Mouse (Mus musculus) limb, embryonic 14.5 days (tissue): Measurements from ENCODE around the gene Hoxa1. TPM values are rescaled to one million over a fixed set of nuclear protein-coding genes. Genes with fewer than 3 reads are reported as not detected.

Source experiments
- ATAC-seq: fragments of 200-750 bp; cut with Nextera tagmentation; 2 replicates; pipeline ENCODE4 v1.8.0; 2017; ENCODE audit warnings: low read depth, moderate number of reproducible peaks, moderate TSS enrichment; ENCODE audit not compliant: low FRiP score
- DNase-seq: peaks from one replicate; pipeline ENCODE4 v3.0.0-alpha.2; 2015; ENCODE audit warnings: low spot score
- H3K27ac ChIP-seq: fragments of 300-500 bp; sonication (generic); replicated peaks from 2 replicates; pipeline ENCODE4 v1.5.1; 2014; ENCODE audit warnings: low read depth, mild to moderate bottlenecking, low read length, moderate library complexity, mixed read lengths
- H3K27me3 ChIP-seq: fragments of 300-500 bp; sonication (generic); 2 replicates; pipeline ENCODE4 v1.6.1; 2014; ENCODE audit warnings: low read length, mixed read lengths; ENCODE audit not compliant: control insufficient read depth, insufficient read depth
- H3K36me3 ChIP-seq: fragments of 300-500 bp; sonication (generic); 2 replicates; pipeline ENCODE4 v1.6.1; 2014; ENCODE audit warnings: mild to moderate bottlenecking, low read length, moderate library complexity, mixed read lengths; ENCODE audit not compliant: control insufficient read depth, insufficient read depth
- H3K4me1 ChIP-seq: fragments of 300-500 bp; sonication (generic); 2 replicates; pipeline ENCODE4 v1.6.1; 2014; ENCODE audit warnings: antibody characterized with exemption, low read length, mixed read lengths; ENCODE audit not compliant: control insufficient read depth, insufficient read depth
- H3K4me2 ChIP-seq: fragments of 300-500 bp; sonication (generic); replicated peaks from 2 replicates; pipeline ENCODE4 v1.6.1; 2014; ENCODE audit warnings: low read depth, mild to moderate bottlenecking, low read length, moderate library complexity; ENCODE audit not compliant: severe bottlenecking
- H3K4me3 ChIP-seq: fragments of 300-500 bp; sonication (generic); replicated peaks from 2 replicates; pipeline ENCODE4 v1.5.1; 2014; ENCODE audit warnings: low read length
- H3K9ac ChIP-seq: fragments of 300-500 bp; sonication (generic); 2 replicates; pipeline ENCODE4 v1.6.1; 2014; ENCODE audit warnings: mild to moderate bottlenecking, low read depth, low read length, moderate library complexity; ENCODE audit not compliant: severe bottlenecking
- H3K9me3 ChIP-seq: fragments of 300-500 bp; sonication (generic); 2 replicates; pipeline ENCODE4 v1.6.1; 2016; ENCODE audit warnings: low read length; ENCODE audit not compliant: control insufficient read depth
- POLR2A ChIP-seq: fragments of 200-500 bp; IDR thresholded peaks from 2 replicates; pipeline ENCODE4 v1.8.0; 2012; ENCODE audit warnings: inconsistent platforms, mild to moderate bottlenecking, moderate library complexity, borderline replicate concordance; ENCODE audit not compliant: insufficient read depth, insufficient read length; ENCODE audit errors: extremely low read depth
- WGBS: fragments of 180-500 bp; shearing (Covaris S2); extraction: QIAGEN DNeasy Blood & Tissue Kit; methylation state at CpG from one replicate; pipeline ENCODE4 v1.1.7; 2014; 5-methylcytosine and 5-hydroxymethylcytosine counted together
- polyA plus RNA-seq, 2 experiments: library from polyadenylated mRNA; depleted of rRNA in 1 of 2; stranded (reverse) in 1 of 2; unstranded in 1 of 2; fragments of >200 nt; fragmentation: Nextera tagmentation in 1 of 2; extraction: Ambion mirVana in 1 of 2; gene quantifications; 2 replicates each; pipeline versions ENCODE4 v1.2.1 to v1.2.3; 2012 to 2014

Hoxa1 gene
- polyA plus RNA-seq, 2 experiments: 1.6 to 1.7 TPM

DNA sequence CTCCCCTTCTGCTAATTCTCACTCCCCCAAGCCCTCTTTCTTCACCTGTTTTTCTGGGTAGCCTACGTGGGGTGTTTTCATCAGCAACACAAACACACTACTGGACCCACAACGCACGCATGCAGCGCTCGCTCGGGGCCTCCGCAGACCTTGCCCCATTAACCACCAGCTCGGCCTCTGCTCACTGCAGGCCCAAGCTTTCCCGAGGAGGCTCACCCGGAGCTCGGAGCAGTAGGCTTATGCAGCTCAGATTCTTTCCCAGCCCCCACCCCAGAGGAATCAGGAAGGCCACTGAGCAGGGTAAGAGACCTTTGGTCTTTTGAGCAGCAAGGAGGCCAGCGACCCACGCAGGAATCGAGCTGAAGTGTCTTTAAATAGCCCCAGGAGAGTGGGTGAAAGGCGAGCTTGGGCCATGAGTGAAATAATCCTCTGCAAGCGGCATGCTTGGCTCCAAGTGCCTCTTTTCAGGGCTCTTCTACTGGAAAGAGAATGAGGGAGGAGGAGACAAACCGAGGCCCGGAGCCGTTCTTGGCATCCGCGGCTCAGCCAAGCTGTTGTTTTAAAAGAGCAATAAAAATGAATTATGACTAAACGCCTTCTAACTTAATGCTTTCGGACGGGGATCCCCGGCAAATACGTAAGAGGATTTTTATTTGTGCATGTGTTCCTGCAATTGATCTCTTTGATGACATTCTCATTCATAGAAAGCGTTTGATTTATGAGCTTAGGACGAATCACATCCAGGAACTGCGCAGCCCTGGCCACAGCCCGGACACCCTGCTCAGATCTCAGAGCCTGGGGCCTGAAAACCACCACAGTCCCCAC, 2.6 kb upstream of the Hoxa1 start:
- whole genome bisulfite sequencing: 5% methylated on average over 30 of the region's 30 CpGs
- Histone ChIP-seq H3K4me1 (peaks cover 35% of the 10 kb centered on the region), H3K36me3 (no peaks in the 10 kb centered on the region), H3K9me3 (no peaks in the 10 kb centered on the region), H3K4me2 (peak overlapping the region; percentile 35), H3K9ac (no peak overlapping the region), H3K27me3 (peaks cover 87% of the 10 kb centered on the region), H3K27ac (no peak overlapping the region), H3K4me3 (peak overlapping the region; percentile 17)
- no peak for TF ChIP-seq POLR2A
- peak; percentile 12; the same call in 1 of the 2 replicates for ATAC-seq
- peak; percentile 77 for DNase-seq

- H3K27ac ChIP-seq: no peak overlapping the region
- H3K4me1 ChIP-seq: peaks cover 33% of the 10 kb centered on the region
- DNase-seq (no peak), ATAC-seq (no peak)
- no peaks in the 10 kb centered on the region for H3K36me3 ChIP-seq
- H3K9me3 ChIP-seq: no peaks in the 10 kb centered on the region
- no peak overlapping the region for H3K4me3 ChIP-seq
- TF ChIP-seq POLR2A: no peak
- H3K4me2 ChIP-seq: peak overlapping the region; percentile 35
- H3K9ac ChIP-seq: no peak overlapping the region
- peaks cover 87% of the 10 kb centered on the region for H3K27me3 ChIP-seq
- 12% methylated on average over 6 of the region's 9 CpGs for whole genome bisulfite sequencing
Measured at GRCm38 (mm10) chr6:52159979-52160378, 1.9 kb upstream of the Hoxa1 start.

- Histone ChIP-seq H3K27ac (peak overlapping the region; percentile 43; the same call in 1 of the 2 replicates), H3K36me3 (no peaks in the 10 kb centered on the region), H3K4me1 (peaks cover 27% of the 10 kb centered on the region), H3K9me3 (no peaks in the 10 kb centered on the region), H3K27me3 (peaks cover 89% of the 10 kb centered on the region), H3K4me3 (peak overlapping the region; percentile 76), H3K4me2 (peak overlapping the region; percentile 99), H3K9ac (peak overlapping the region; percentile 53; the same call in 1 of the 2 replicates)
- ATAC-seq (no peak), DNase-seq (no peak)
- TF ChIP-seq POLR2A: no peak
- WGBS: 12% methylated on average over 12 of the region's 12 CpGs
Measured at GRCm38 (mm10) chr6:52159164-52159761, 1.1 kb upstream of the Hoxa1 start.

- Histone ChIP-seq H3K4me3 (peak overlapping the region; percentile 76), H3K4me2 (peak overlapping the region; percentile 99), H3K4me1 (peaks cover 23% of the 10 kb centered on the region), H3K9me3 (no peaks in the 10 kb centered on the region), H3K36me3 (no peaks in the 10 kb centered on the region), H3K9ac (no peak overlapping the region), H3K27ac (no peak overlapping the region), H3K27me3 (peaks cover 90% of the 10 kb centered on the region)
- ATAC-seq (no peak; the same call in 1 of the 2 replicates), DNase-seq (no peak)
- TF ChIP-seq POLR2A: no peak
- under 1% methylated on average over 32 of the region's 32 CpGs for WGBS
Measured at GRCm38 (mm10) chr6:52157466-52158275, 446 bp downstream of the Hoxa1 start.
